Mouse (Mus musculus): ENCODE results near the gene Defb45. TPM values are rescaled to one million over a fixed set of nuclear protein-coding genes. Genes with fewer than 3 reads are reported as not detected.

Gene Defb45
- total and polyA plus RNA-seq, 3 experiments = not detected

DNA sequence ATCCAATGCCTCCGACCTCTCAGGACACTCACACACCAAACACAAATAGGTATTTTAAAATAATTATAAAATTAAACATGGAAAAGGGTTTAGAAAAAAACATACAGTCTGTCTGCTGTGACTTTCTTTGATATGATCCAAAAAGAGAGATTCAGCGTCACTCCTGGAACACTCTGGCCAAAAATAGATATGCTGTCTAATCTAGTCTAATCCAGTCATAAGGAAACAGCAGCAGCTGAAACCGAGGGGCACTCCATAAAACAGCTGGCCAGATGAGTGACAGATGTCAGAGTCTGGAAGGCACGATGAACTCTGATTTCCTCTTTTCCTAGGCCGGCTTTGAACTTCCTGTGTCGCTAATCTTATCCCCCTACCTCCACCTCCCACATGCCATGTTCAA lies 17.3 kb upstream of the Defb45 start:
- intact Hi-C loops (cut with DNase I) = loop anchor here (10.0 kb wide), 2 partner anchors 148 to 218 kb away; partner anchors contain the start of gene Bcl2l1
- no peak overlapping the region for H3K4me3 ChIP-seq
- 40% methylated on average over 6 of the region's 6 CpGs for WGBS

DNA sequence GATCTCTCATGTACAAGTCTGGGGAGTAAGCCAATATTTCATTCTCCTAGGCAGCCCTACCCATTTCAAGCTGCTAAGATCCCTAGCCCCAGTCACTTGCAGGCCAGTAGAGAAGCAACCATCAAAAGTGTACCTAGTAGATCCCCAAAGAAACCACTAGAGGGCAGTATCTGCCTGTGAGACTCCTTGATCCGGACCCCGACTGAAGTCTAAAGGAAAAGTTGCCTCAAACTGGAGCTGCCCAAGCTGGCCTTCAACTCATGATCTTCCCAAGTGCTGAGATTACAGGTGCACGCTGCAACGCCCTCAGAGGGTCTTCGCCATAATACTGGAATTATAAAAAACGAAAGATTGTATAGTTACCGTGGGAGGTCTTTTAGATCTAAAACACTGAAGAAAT lies 16.4 kb upstream of the Defb45 start:
- no peak; the same call in 1 of the 2 replicates for TF ChIP-seq CTCF (IDR thresholded peaks at IDR 0.05)
- peak; percentile 70 for TF ChIP-seq EP300 (IDR thresholded peaks at IDR 0.05; ENCODE audit: insufficient read depth, low read depth, low read length)
- no peaks in the 10 kb centered on the region for H3K27me3 ChIP-seq (ENCODE audit: control insufficient read depth, insufficient read depth, low read length)
- DNase-seq = peak in 1 of 2 experiments; percentile 44

More for the DNA sequence above, 17.3 kb upstream of the Defb45 start:
- TF ChIP-seq POLR2A (IDR thresholded peaks at IDR 0.05; ENCODE audit: insufficient read depth, low read depth, low read length) (no peak), CTCF (IDR thresholded peaks at IDR 0.05) (no peak), EP300 (IDR thresholded peaks at IDR 0.05; ENCODE audit: insufficient read depth, low read depth, low read length) (no peak)
- no peak overlapping the region for H3K27ac ChIP-seq
- no peak for DNase-seq
- H3K4me1 ChIP-seq (ENCODE audit: control insufficient read depth, insufficient read depth, low read length) = peaks cover 5% of the 10 kb centered on the region
- no peaks in the 10 kb centered on the region for H3K79me2 ChIP-seq (replicated peaks; ENCODE audit: control insufficient read depth, insufficient read depth, low read length)
- no peak overlapping the region for H3K9ac ChIP-seq (ENCODE audit: low read depth, low read length)
- H3K27me3 ChIP-seq (ENCODE audit: control insufficient read depth, insufficient read depth, low read length) = no peaks in the 10 kb centered on the region
- no peaks in the 10 kb centered on the region for H3K36me3 ChIP-seq (ENCODE audit: control insufficient read depth, insufficient read depth, low read length)

DNA sequence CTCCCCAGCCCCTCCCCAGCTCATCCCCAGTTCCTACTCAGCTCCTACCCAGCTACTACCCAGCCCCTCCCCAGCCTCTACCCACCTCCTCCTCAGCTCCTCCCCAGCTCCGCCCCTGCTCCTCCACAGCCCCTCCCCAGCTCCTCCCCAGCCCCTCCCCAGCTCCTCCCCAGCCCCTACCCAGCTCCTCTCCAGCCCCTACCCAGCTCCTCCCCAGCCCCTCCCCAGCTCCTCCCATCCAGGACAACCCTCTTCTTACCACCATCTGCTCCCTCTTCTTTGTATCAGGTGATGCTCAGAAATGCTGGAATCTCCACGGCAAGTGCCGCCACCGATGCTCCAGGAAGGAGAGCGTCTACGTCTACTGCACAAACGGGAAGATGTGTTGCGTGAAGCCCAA lies 13.0 kb upstream of the Defb45 start:
- Histone ChIP-seq H3K27me3 (ENCODE audit: control insufficient read depth, insufficient read depth, low read length) (no peaks in the 10 kb centered on the region), H3K36me3 (ENCODE audit: control insufficient read depth, insufficient read depth, low read length) (no peaks in the 10 kb centered on the region), H3K4me1 (ENCODE audit: control insufficient read depth, insufficient read depth, low read length) (no peaks in the 10 kb centered on the region; the same call in 1 of the 2 replicates), H3K79me2 (replicated peaks; ENCODE audit: control insufficient read depth, insufficient read depth, low read length) (no peaks in the 10 kb centered on the region), H3K27ac (no peak overlapping the region), H3K4me3 (no peak overlapping the region), H3K9ac (ENCODE audit: low read depth, low read length) (no peak overlapping the region)
- intact Hi-C loops (cut with DNase I) = loop anchor here (10.0 kb wide), 2 partner anchors 153 to 223 kb away; partner anchors contain the start of gene Bcl2l1
- no peak for TF ChIP-seq EP300 (IDR thresholded peaks at IDR 0.05; ENCODE audit: insufficient read depth, low read depth, low read length)
- TF ChIP-seq POLR2A (IDR thresholded peaks at IDR 0.05; ENCODE audit: insufficient read depth, low read depth, low read length) = no peak
- no peak for TF ChIP-seq CTCF (IDR thresholded peaks at IDR 0.05)
- WGBS = 51% methylated on average over 7 of the region's 8 CpGs
- DNase-seq = no peak

More for the DNA sequence above, 16.4 kb upstream of the Defb45 start:
- H3K36me3 ChIP-seq (ENCODE audit: control insufficient read depth, insufficient read depth, low read length) = no peaks in the 10 kb centered on the region
- H3K27ac ChIP-seq = no peak overlapping the region
- peaks cover 3% of the 10 kb centered on the region for H3K4me1 ChIP-seq (ENCODE audit: control insufficient read depth, insufficient read depth, low read length)
- H3K9ac ChIP-seq (ENCODE audit: low read depth, low read length) = no peak overlapping the region
- intact Hi-C loops (cut with DNase I) = loop anchor here (1.0 to 10.0 kb wide), 3 partner anchors 42 to 219 kb away; partner anchors contain the start of gene Bcl2l1
- H3K79me2 ChIP-seq (replicated peaks; ENCODE audit: control insufficient read depth, insufficient read depth, low read length) = no peaks in the 10 kb centered on the region
- no peak overlapping the region for H3K4me3 ChIP-seq
- 12% methylated on average over 7 of the region's 7 CpGs for WGBS

DNA sequence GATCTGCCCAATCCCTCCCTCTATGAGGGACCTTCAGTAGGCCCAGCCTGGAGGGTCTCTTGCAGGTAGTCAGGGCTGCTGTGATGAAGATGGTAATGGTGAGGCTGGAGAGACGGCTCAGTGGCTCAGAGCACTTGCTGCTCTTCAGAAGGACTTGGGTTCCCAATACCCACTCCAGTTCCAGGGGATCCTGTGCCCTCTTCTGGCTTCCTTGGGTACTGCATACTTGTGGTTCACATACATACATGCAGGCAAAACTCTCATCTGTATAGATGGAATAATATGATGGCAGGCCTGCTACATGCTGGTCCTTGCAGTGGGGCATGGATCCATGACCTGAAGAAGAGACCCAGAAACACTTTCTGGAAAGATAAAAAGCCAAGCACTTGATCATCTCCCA lies 9.5 kb upstream of the Defb45 start:
- WGBS = 100% methylated on average over 1 of the region's 1 CpGs
- H3K79me2 ChIP-seq (replicated peaks; ENCODE audit: control insufficient read depth, insufficient read depth, low read length) = no peaks in the 10 kb centered on the region
- intact Hi-C loops (cut with DNase I) = no loop called here

DNA sequence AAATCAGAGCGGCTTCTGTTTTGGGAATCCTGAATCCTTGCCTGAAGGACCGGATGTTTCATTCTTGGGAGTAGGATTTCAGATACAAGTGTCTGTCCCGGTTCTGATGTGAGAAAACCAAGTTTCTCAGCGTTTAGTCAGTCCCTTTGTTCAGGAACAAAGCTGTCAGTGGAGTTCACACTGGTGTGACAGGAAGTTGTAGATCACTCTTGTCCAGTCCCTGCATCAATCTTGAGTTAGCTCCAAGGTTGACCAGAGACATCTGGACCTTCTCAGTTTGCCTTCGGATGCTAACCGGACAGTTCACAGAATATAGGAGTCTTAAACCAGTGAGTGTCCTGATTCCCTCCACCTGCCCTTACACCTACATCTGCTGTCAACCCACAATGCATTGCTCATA lies 8.5 kb upstream of the Defb45 start:
- no peak overlapping the region for H3K27ac ChIP-seq
- H3K36me3 ChIP-seq (ENCODE audit: control insufficient read depth, insufficient read depth, low read length) = no peaks in the 10 kb centered on the region
- no peaks in the 10 kb centered on the region for H3K79me2 ChIP-seq (replicated peaks; ENCODE audit: control insufficient read depth, insufficient read depth, low read length)
- TF ChIP-seq POLR2A (IDR thresholded peaks at IDR 0.05; ENCODE audit: insufficient read depth, low read depth, low read length) (no peak), CTCF (IDR thresholded peaks at IDR 0.05) (no peak), EP300 (IDR thresholded peaks at IDR 0.05; ENCODE audit: insufficient read depth, low read depth, low read length) (no peak)
- no peak overlapping the region for H3K9ac ChIP-seq (ENCODE audit: low read depth, low read length)
- H3K4me1 ChIP-seq (ENCODE audit: control insufficient read depth, insufficient read depth, low read length) = no peaks in the 10 kb centered on the region
- H3K4me3 ChIP-seq = no peak overlapping the region
- 52% methylated on average over 6 of the region's 6 CpGs for WGBS
- H3K27me3 ChIP-seq (ENCODE audit: control insufficient read depth, insufficient read depth, low read length) = no peaks in the 10 kb centered on the region
- no peak for DNase-seq
- intact Hi-C loops (cut with DNase I) = no loop called here

More for the DNA sequence above, 9.5 kb upstream of the Defb45 start:
- Histone ChIP-seq H3K27ac (no peak overlapping the region), H3K27me3 (ENCODE audit: control insufficient read depth, insufficient read depth, low read length) (no peaks in the 10 kb centered on the region), H3K9ac (ENCODE audit: low read depth, low read length) (no peak overlapping the region), H3K4me3 (no peak overlapping the region), H3K4me1 (ENCODE audit: control insufficient read depth, insufficient read depth, low read length) (no peaks in the 10 kb centered on the region), H3K36me3 (ENCODE audit: control insufficient read depth, insufficient read depth, low read length) (no peaks in the 10 kb centered on the region)
- DNase-seq = no peak
- TF ChIP-seq CTCF (IDR thresholded peaks at IDR 0.05) = no peak
- TF ChIP-seq EP300 (IDR thresholded peaks at IDR 0.05; ENCODE audit: insufficient read depth, low read depth, low read length) = no peak
- TF ChIP-seq POLR2A (IDR thresholded peaks at IDR 0.05; ENCODE audit: insufficient read depth, low read depth, low read length) = no peak

DNA sequence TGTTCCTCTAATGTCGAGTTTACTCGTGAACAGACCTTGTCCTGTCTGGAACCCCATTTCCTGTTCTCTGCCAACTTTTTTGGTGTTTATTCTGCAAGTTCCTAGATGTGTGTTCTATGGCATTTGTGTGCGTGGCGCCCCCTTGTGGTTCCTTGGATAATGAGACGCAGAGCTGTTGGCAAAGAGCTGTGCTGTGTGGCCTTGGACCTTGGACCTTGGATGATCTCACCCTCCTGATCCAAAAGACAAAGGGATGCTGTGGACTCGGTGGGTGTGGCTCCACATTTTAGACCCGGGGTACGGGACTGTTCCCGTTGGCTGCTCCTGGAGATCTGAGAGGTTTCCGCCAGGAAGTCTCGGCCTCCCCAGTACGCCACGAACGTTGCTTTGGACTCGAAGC lies 4.9 kb upstream of the Defb45 start, which contains the start of gene Defb36:
TSS of gene Defb36 (plus strand) at position 271 of the 400 bp plus-strand sequence.
- intact Hi-C loops (cut with DNase I) = loop anchor here (1.0 to 5.0 kb wide), 2 partner anchors 50 to 132 kb away; no protein-coding TSS in a partner anchor
- DNase-seq = peak; percentile 20 to 47
- Histone ChIP-seq H3K4me1 (ENCODE audit: control insufficient read depth, insufficient read depth, low read length) (no peaks in the 10 kb centered on the region), H3K27ac (no peak within 1 kb of the TSS), H3K27me3 (ENCODE audit: control insufficient read depth, insufficient read depth, low read length) (no peaks in the 10 kb centered on the region), H3K4me3 (no peak within 1 kb of the TSS), H3K36me3 (ENCODE audit: control insufficient read depth, insufficient read depth, low read length) (no peaks in the 10 kb centered on the region), H3K79me2 (replicated peaks; ENCODE audit: control insufficient read depth, insufficient read depth, low read length) (no peaks in the 10 kb centered on the region), H3K9ac (ENCODE audit: low read depth, low read length) (no peak within 1 kb of the TSS)
- WGBS = 68% methylated on average over 15 of the region's 15 CpGs
- TF ChIP-seq CTCF (IDR thresholded peaks at IDR 0.05) = peak; percentile 69
- TF ChIP-seq EP300 (IDR thresholded peaks at IDR 0.05; ENCODE audit: insufficient read depth, low read depth, low read length) = no peak
- TF ChIP-seq POLR2A (IDR thresholded peaks at IDR 0.05; ENCODE audit: insufficient read depth, low read depth, low read length) = no peak

Data from heart, adult 2 months (tissue).